Mouse (Mus musculus): Measurements from ENCODE around the gene Rbpjl.

DNA sequence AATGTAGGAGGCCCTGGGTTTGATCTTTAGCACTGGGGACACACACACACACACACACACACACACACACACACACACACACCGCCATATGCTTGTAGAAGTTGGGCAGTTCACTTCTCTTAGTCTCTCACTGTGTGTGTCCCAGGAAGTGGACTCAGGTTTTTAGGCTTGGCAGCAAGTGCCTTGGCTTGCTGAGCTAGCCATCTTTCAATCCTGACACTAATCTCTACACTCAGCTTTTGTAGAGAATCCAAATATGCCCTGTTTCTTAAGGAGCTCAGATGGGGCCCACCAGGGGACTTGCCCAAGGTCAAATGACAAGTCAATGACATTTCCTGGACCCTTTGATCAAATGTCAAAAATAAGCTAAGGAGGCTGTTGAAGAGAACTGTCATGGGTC lies 53.5 kb downstream of the Rbpjl start:
- TF ChIP-seq CTCF (conservative IDR thresholded peaks at IDR 0.05; ENCODE audit: low read length) (no peak), NANOG (IDR thresholded peaks at IDR 0.05; ENCODE audit: borderline replicate concordance, low read length) (no peak), POU5F1 (IDR thresholded peaks at IDR 0.05; ENCODE audit: borderline replicate concordance, low read length) (no peak)
